Mouse (Mus musculus) inflammation-experienced regulatory T-cells, adult 16 weeks (primary cell): ENCODE measurements around the gene Shcbp1l. TPM values are rescaled to one million over a fixed set of nuclear protein-coding genes. Genes with fewer than 3 reads are reported as not detected.

ENCODE experiments used
- polyA plus RNA-seq: library from polyadenylated mRNA; unstranded; fragments of 100-300 nt; shearing (Covaris generic); gene quantifications from one replicate; pipeline ENCODE4 v1.2.1, GENCODE M21; 2017

The Shcbp1l gene
- polyA plus RNA-seq = 0.23 TPM

GRCm38 (mm10) chr1:153424770-153425584 is at the start of gene Shcbp1l:
Gene Shcbp1l (plus strand): TSS chr1:153425162.

GRCm38 (mm10) chr1:153487500-153487879 is 62.5 kb downstream of the Shcbp1l start, which contains the start of gene Dhx9:
Gene Dhx9 (minus strand): TSS chr1:153487660.

Other genes starting within 250 kb of the Shcbp1l start
- 0.69 TPM for gene Lamc2, start 238.7 kb upstream of the Shcbp1l start, polyA plus RNA-seq
- gene Lamc1, start 92.4 kb upstream of the Shcbp1l start, polyA plus RNA-seq = 5.3 TPM
- gene Dhx9, start 62.5 kb downstream of the Shcbp1l start, polyA plus RNA-seq = 61.0 TPM
- gene Npl, start 124.9 kb downstream of the Shcbp1l start, polyA plus RNA-seq = 0.24 TPM
- gene Rgs8, start 227.9 kb downstream of the Shcbp1l start, polyA plus RNA-seq = 0.44 TPM